Mouse (Mus musculus) liver, adult 2 months (tissue): ENCODE data around the gene Gm49450.

Experiments used
- CTCF ChIP-seq: fragments of 200-500 bp; IDR thresholded peaks from 2 replicates; pipeline ENCODE4 v1.5.1; 2011; ENCODE audit warnings: low read depth, low read length, control low read depth
- POLR2A ChIP-seq: fragments of 200-500 bp; IDR thresholded peaks from 2 replicates; pipeline ENCODE4 v1.6.1; 2011; ENCODE audit warnings: low read length, control low read depth; ENCODE audit not compliant: insufficient read depth; ENCODE audit errors: extremely low read depth

GRCm38 (mm10) chr15:98977759-98978408 is 24.5 kb upstream of the Gm49450 start:
- TF ChIP-seq POLR2A (no peak), CTCF (no peak)
